Mouse (Mus musculus) C2C12 (cell line): ENCODE results near the gene Pdpr.

Source experiments
- CEBPB ChIP-seq: IDR thresholded peaks from one replicate; pipeline ENCODE4 v1.6.1; 2011; ENCODE audit warnings: low read depth, mild to moderate bottlenecking, control low read depth, moderate library complexity
- CTCF ChIP-seq: IDR thresholded peaks from one replicate; pipeline ENCODE4 v1.5.1; 2011; ENCODE audit not compliant: control insufficient read depth, insufficient read depth, insufficient read length
- MAX ChIP-seq: IDR thresholded peaks from one replicate; pipeline ENCODE4 v1.6.1; 2011; ENCODE audit warnings: mild to moderate bottlenecking, control low read depth
- MYOD1 ChIP-seq: IDR thresholded peaks from one replicate; pipeline ENCODE4 v1.6.1; 2011; ENCODE audit warnings: low read depth; ENCODE audit not compliant: control insufficient read depth, insufficient read length
- MYOG ChIP-seq: IDR thresholded peaks from one replicate; pipeline ENCODE4 v1.6.1; 2011; ENCODE audit not compliant: control insufficient read depth, insufficient read length; ENCODE audit errors: extremely low read depth
- USF1 ChIP-seq: IDR thresholded peaks from one replicate; pipeline ENCODE4 v1.6.1; 2011; ENCODE audit warnings: low read depth, mild to moderate bottlenecking, control low read depth, moderate library complexity

- TF ChIP-seq CTCF (no peak), USF1 (no peak), MAX (no peak), MYOD1 (no peak), MYOG (no peak), CEBPB (no peak)
These were observed 45.7 kb upstream of the Pdpr start for GRCm38 (mm10) chr8:111048694-111049093.
